Mouse (Mus musculus) common myeloid progenitor, adult 5-6 weeks (primary cell): ENCODE measurements around the gene Efcab2. TPM values are rescaled to one million over a fixed set of nuclear protein-coding genes. Genes with fewer than 3 reads are reported as not detected.
A peak's percentile ranks its signal among the peaks of the same experiment; 100 is the strongest.
"Not testable (repeated sequence)": the region's sequence is repeated elsewhere in the genome, so short reads cannot be mapped to it uniquely, and the experiment has no call there.

Experiments
- ATAC-seq: replicated peaks from 2 replicates; pipeline ENCODE4 v1.8.0; 2016; ENCODE audit warnings: low read depth, mild to moderate bottlenecking, moderate TSS enrichment, inconsistent platforms; ENCODE audit not compliant: poor library complexity, severe bottlenecking
- total RNA-seq: library from RNA; stranded (forward); fragments of 200-1000, 187-1606 nt; gene quantifications from 2 replicates; pipeline ENCODE4 v1.2.3, GENCODE M21; 2017

Efcab2 gene
- total RNA-seq, 1 experiment from 2014 or later, result 3.0 TPM

GRCm38 (mm10) chr1:178399879-178400278, 6.0 kb upstream of the Efcab2 start:
- ATAC-seq, result no peak

- ATAC-seq, result no peak
Measured at GRCm38 (mm10) chr1:178400652-178401051, 5.2 kb upstream of the Efcab2 start.

GRCm38 (mm10) chr1:178401960-178402359, 3.9 kb upstream of the Efcab2 start:
- peak; percentile 31 for ATAC-seq

GRCm38 (mm10) chr1:178405445-178405911, 407 bp upstream of the Efcab2 start:
- ATAC-seq, result peak; percentile 70

- ATAC-seq, result no peak
Measured at GRCm38 (mm10) chr1:178406765-178407645, 1.1 kb downstream of the Efcab2 start.

GRCm38 (mm10) chr1:178407651-178408050, 1.8 kb downstream of the Efcab2 start:
- ATAC-seq, result no peak

- no peak for ATAC-seq
Measured at GRCm38 (mm10) chr1:178408901-178409361, 3.0 kb downstream of the Efcab2 start.

GRCm38 (mm10) chr1:178413367-178413766, 7.5 kb downstream of the Efcab2 start:
- not testable (repeated sequence) for ATAC-seq

GRCm38 (mm10) chr1:178419608-178420007, 13.7 kb downstream of the Efcab2 start:
- ATAC-seq, result no peak

GRCm38 (mm10) chr1:178423662-178424061, 17.8 kb downstream of the Efcab2 start:
- ATAC-seq, result no peak

- no peak; the same call in 1 of the 2 replicates for ATAC-seq
Measured at GRCm38 (mm10) chr1:178431619-178432444, 25.9 kb downstream of the Efcab2 start.

- ATAC-seq, result no peak
Measured at GRCm38 (mm10) chr1:178433619-178434018, 27.7 kb downstream of the Efcab2 start.

- peak; percentile 19 for ATAC-seq
Measured at GRCm38 (mm10) chr1:178444407-178444806, 38.5 kb downstream of the Efcab2 start.

- ATAC-seq, result no peak
Measured at GRCm38 (mm10) chr1:178447036-178447435, 41.2 kb downstream of the Efcab2 start.

- peak; percentile 64 for ATAC-seq
Measured at GRCm38 (mm10) chr1:178448271-178448744, 42.4 kb downstream of the Efcab2 start.

- ATAC-seq, result peak; percentile 83
Measured at GRCm38 (mm10) chr1:178449172-178449571, 43.3 kb downstream of the Efcab2 start.

- no peak for ATAC-seq
Measured at GRCm38 (mm10) chr1:178449933-178450332, 44.0 kb downstream of the Efcab2 start.

GRCm38 (mm10) chr1:178454125-178454524, 48.2 kb downstream of the Efcab2 start:
- no peak for ATAC-seq

- no peak for ATAC-seq
Measured at GRCm38 (mm10) chr1:178455120-178455519, 49.2 kb downstream of the Efcab2 start.

- no peak for ATAC-seq
Measured at GRCm38 (mm10) chr1:178458029-178458428, 52.1 kb downstream of the Efcab2 start.
